Mouse (Mus musculus) spleen, adult 2 months (tissue): ENCODE measurements around the gene Tm9sf1. TPM values are rescaled to one million over a fixed set of nuclear protein-coding genes. Genes with fewer than 3 reads are reported as not detected.

ENCODE experiments used
- DNase-seq, 2 experiments: peaks; one replicate each; pipeline versions ENCODE4 v3.0.0 to v3.0.0-alpha.2; 2012 to 2021; ENCODE audit warnings: low spot score in 2 of 2, low read depth in 1 of 2
- H3K27ac ChIP-seq: fragments of 200-500 bp; 2 replicates; pipeline ENCODE4 v1.5.1; 2012; ENCODE audit warnings: low read length, inconsistent platforms; ENCODE audit not compliant: insufficient read depth
- H3K27me3 ChIP-seq: fragments of 200-500 bp; 2 replicates; pipeline ENCODE4 v1.6.1; 2012; ENCODE audit warnings: mild to moderate bottlenecking, moderate library complexity, low read length, inconsistent platforms; ENCODE audit not compliant: control insufficient read depth, insufficient read depth
- H3K36me3 ChIP-seq: fragments of 200-500 bp; 2 replicates; pipeline ENCODE4 v1.6.1; 2012; ENCODE audit warnings: mild to moderate bottlenecking, low read length, inconsistent platforms; ENCODE audit not compliant: control insufficient read depth, insufficient read depth
- H3K4me1 ChIP-seq: fragments of 200-500 bp; 2 replicates; pipeline ENCODE4 v1.6.1; 2011; ENCODE audit warnings: inconsistent platforms; ENCODE audit not compliant: control insufficient read depth, insufficient read depth, insufficient read length
- H3K4me3 ChIP-seq: fragments of 200-500 bp; 2 replicates; pipeline ENCODE4 v1.5.1; 2011; ENCODE audit warnings: mild to moderate bottlenecking, inconsistent platforms; ENCODE audit not compliant: insufficient read depth, insufficient read length; ENCODE audit errors: extremely low read depth
- CTCF ChIP-seq: fragments of 200-500 bp; IDR thresholded peaks from 2 replicates; pipeline ENCODE4 v1.5.1; 2011; ENCODE audit warnings: mild to moderate bottlenecking, inconsistent platforms; ENCODE audit not compliant: insufficient read depth, insufficient read length, insufficient replicate concordance; ENCODE audit errors: extremely low read depth
- POLR2A ChIP-seq: fragments of 200-500 bp; IDR thresholded peaks from 2 replicates; pipeline ENCODE4 v1.6.1; 2011; ENCODE audit warnings: low read depth, low read length, inconsistent platforms
- WGBS: fragments of 180-500 bp; shearing (Covaris S2); methylation state at CpG from one replicate; pipeline ENCODE4 v1.1.7; 2018; 5-methylcytosine and 5-hydroxymethylcytosine counted together
- polyA plus RNA-seq: library from polyadenylated mRNA; depleted of rRNA; stranded (reverse); fragments of >200 nt; gene quantifications from 2 replicates; pipeline ENCODE4 v1.2.3, GENCODE M21; 2012

Gene Tm9sf1
- polyA plus RNA-seq, 1 experiment, result 44.6 TPM

DNA sequence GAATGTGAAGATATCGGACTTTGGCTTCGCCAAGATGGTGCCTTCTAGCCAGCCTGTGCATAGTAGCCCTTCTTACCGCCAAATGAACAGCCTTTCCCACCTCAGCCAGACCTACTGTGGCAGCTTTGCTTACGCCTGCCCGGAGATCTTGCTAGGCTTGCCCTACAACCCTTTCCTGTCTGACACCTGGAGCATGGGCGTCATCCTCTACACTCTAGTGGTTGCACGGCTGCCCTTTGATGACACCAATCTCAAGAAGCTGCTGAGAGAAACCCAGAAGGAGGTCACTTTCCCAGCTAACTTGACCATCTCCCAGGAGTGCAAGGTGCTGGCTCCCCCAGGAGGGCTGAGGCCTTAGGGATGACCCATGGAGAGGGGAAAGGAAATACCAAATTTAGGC, 7.9 kb upstream of the Tm9sf1 start:
- Histone ChIP-seq H3K36me3 (no peaks in the 10 kb centered on the region), H3K4me1 (no peaks in the 10 kb centered on the region), H3K4me3 (no peak overlapping the region), H3K27me3 (no peaks in the 10 kb centered on the region), H3K27ac (no peak overlapping the region)
- WGBS, result 81% methylated on average over 7 of the region's 7 CpGs
- TF ChIP-seq CTCF (no peak), POLR2A (no peak)
- no peak for DNase-seq

DNA sequence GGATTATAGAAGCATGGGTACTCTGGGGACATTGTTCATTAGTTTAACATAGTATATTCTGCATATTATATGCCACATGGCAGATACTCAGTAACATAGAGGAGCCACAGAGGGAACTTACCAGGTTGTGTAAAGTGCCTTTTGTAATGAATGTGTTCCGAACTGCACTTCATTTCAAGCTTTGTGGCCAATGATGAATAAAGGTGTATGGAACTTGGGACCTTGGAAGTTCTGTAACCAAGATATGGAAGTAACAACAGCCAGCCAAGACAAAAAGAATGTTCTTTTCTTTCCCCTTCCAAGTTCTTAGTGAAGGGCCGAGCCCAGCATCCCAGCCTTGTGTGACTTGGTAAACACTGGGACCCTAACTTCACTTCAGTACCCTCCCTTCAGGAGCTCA, 6.3 kb upstream of the Tm9sf1 start, which contains the start of gene Tssk4:
TSS of gene Tssk4 (plus strand) at position 301 of the 400 bp plus-strand sequence.
- H3K27me3 ChIP-seq, result no peaks in the 10 kb centered on the region
- DNase-seq, result no peak
- no peak within 1 kb of the TSS for H3K27ac ChIP-seq
- TF ChIP-seq CTCF, result no peak
- no peak for TF ChIP-seq POLR2A
- no peaks in the 10 kb centered on the region for H3K36me3 ChIP-seq
- 90% methylated on average over 2 of the region's 2 CpGs for WGBS
- H3K4me1 ChIP-seq, result peaks cover 3% of the 10 kb centered on the region; the same call in 1 of the 2 replicates
- H3K4me3 ChIP-seq, result no peak within 1 kb of the TSS

DNA sequence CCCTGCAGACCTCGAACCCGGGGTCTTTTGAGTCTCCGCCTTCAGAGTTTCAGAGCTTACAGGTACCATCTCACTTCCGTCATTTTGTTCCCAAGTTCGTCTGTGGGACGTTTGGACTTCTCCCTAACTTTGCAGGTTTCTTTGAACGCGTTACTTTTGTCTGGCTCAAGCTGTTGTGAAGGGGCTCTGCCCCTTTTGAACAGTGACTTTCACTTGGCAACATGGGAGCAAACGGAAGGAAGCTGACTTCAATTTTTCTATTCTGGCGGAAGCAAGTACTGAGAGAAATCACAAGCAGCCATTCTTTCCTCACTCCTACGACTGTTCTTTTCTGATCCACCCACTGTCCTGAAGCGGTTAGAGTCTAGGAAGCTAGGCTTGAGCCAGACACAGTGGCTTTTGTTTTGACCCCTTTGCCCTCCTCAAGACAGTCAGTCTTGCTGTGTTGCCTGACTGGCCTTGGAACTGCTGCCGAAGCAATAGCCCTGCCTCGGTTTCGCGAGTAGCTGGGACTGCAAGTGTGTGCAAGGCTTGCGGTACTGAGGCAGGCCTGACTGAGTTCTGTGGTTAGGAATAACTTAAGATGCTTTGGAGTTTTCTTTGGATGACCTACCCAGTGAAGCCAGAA, 769 bp upstream of the Tm9sf1 start:
- H3K4me3 ChIP-seq, result peak overlapping the region; percentile 56
- no peaks in the 10 kb centered on the region for H3K27me3 ChIP-seq
- H3K27ac ChIP-seq, result peak overlapping the region; percentile 74
- DNase-seq, result no peak
- peaks cover 11% of the 10 kb centered on the region; the same call in 1 of the 2 replicates for H3K4me1 ChIP-seq
- 3% methylated on average over 17 of the region's 17 CpGs for WGBS
- TF ChIP-seq CTCF (no peak), POLR2A (no peak)
- peaks cover 6% of the 10 kb centered on the region; the same call in 1 of the 2 replicates for H3K36me3 ChIP-seq

DNA sequence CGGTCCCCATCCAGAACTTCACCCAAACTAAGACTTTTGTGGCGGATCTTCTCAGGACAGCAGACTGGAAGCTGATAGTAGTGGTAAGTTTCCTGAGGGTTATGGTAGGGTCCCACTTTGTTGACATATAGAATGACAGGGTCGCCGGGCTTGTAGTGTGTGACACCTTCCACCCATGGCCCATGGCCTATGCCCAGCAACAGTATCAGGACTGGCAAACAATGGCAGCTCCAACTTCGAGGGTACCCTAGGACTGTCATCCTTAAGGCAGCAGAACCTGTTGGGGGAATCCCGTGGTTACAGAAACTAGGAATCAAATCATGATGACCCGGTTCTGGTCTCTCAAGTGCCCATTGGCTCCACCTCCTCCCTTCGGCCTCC, 937 bp downstream of the Tm9sf1 start:
- peak overlapping the region; percentile 79 for H3K4me3 ChIP-seq
- H3K4me1 ChIP-seq, result peaks cover 11% of the 10 kb centered on the region; the same call in 1 of the 2 replicates
- peak overlapping the region; percentile 97 for H3K27ac ChIP-seq
- TF ChIP-seq CTCF (no peak), POLR2A (no peak)
- WGBS, result 27% methylated on average over 8 of the region's 8 CpGs
- H3K27me3 ChIP-seq, result no peaks in the 10 kb centered on the region
- H3K36me3 ChIP-seq, result peaks cover 8% of the 10 kb centered on the region
- no peak for DNase-seq

DNA sequence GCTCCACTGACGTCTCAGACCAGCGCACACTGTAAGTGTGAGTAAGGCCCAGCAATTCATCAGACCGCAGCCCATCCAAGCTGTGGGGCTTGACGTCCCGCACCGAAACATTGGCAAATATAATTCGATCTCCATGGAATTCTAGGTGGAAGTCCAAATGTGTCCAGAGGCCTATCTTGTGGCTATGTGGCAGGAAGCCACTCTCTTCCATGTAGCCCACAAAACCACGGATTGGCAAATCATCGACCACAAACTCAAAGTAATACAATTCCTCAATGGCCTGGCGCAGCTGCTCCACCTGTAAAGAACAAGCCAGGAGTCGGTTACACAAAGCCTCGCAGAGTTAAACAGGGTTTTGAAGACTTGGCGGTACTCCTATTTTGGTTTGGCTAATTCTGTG, 2.3 kb downstream of the Tm9sf1 start:
- Histone ChIP-seq H3K27ac (no peak overlapping the region), H3K27me3 (no peaks in the 10 kb centered on the region), H3K4me1 (peaks cover 11% of the 10 kb centered on the region; the same call in 1 of the 2 replicates), H3K4me3 (no peak overlapping the region), H3K36me3 (peaks cover 8% of the 10 kb centered on the region)
- no peak for DNase-seq
- WGBS, result 84% methylated on average over 13 of the region's 13 CpGs
- TF ChIP-seq CTCF (no peak), POLR2A (no peak)

DNA sequence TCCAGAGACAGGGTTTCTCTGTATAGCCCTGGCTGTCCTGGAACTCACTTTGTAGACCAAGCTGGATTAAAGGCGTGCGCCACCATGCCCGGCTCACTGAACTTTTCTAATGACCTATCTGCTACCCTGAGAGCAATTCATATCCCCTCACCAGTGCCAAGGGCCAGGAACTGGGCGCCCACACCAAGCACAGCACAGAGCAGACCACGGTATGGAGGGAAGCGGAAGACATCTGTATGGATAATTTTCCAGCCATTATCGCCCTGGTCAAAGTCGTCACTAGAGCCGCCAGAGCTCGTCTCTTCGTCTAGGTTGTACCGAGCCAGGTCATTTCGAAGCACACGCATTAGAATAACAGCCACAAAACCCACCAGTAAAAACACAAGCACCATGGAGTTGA, 2.8 kb downstream of the Tm9sf1 start:
- peaks cover 11% of the 10 kb centered on the region; the same call in 1 of the 2 replicates for H3K4me1 ChIP-seq
- no peaks in the 10 kb centered on the region for H3K27me3 ChIP-seq
- peaks cover 8% of the 10 kb centered on the region for H3K36me3 ChIP-seq
- WGBS, result 96% methylated on average over 14 of the region's 14 CpGs
- no peak overlapping the region for H3K4me3 ChIP-seq
- TF ChIP-seq POLR2A (no peak), CTCF (no peak)
- no peak for DNase-seq
- H3K27ac ChIP-seq, result no peak overlapping the region

DNA sequence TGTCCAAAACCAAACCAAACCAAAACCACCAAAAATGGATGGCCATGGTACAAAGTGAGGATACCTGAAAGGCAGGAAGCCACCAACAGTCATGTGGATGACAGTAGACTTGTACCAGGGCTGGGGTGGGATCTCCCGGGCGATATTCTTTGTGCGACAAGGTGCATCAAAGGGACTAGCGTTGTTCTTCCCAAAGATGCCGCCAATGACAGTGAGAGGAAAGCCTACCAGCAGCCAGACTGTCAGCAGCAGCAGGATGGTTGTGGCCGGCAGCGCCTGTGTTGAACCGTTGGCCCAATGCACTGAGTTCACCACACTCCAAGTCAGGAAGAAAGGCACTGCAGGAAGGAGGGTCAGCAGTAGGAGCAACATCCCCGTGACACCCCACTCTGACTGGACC, 5.8 kb downstream of the Tm9sf1 start, which contains the start of gene Gm49378:
TSS of gene Gm49378 (minus strand) at position 101 of the 400 bp plus-strand sequence.
- Histone ChIP-seq H3K36me3 (peaks cover 11% of the 10 kb centered on the region), H3K4me1 (peaks cover 10% of the 10 kb centered on the region), H3K27ac (no peak within 1 kb of the TSS), H3K4me3 (no peak within 1 kb of the TSS), H3K27me3 (no peaks in the 10 kb centered on the region)
- TF ChIP-seq CTCF (no peak), POLR2A (no peak)
- WGBS, result 92% methylated on average over 9 of the region's 9 CpGs
- no peak for DNase-seq
